Mouse (Mus musculus) myocyte (in vitro differentiated cells): Measurements from ENCODE around the gene Skp2. TPM values are rescaled to one million over a fixed set of nuclear protein-coding genes. Genes with fewer than 3 reads are reported as not detected.
A peak's percentile ranks its signal among the peaks of the same experiment; 100 is the strongest.
"Not testable (repeated sequence)": the region's sequence is repeated elsewhere in the genome, so short reads cannot be mapped to it uniquely, and the experiment has no call there.

Experiments
- H3K27me3 ChIP-seq: one replicate; pipeline ENCODE4 v1.6.1; 2011; ENCODE audit not compliant: control insufficient read depth, insufficient read depth, insufficient read length
- H3K36me3 ChIP-seq: one replicate; pipeline ENCODE4 v1.6.1; 2011; ENCODE audit not compliant: control insufficient read depth, insufficient read depth
- H3K4me2 ChIP-seq: one replicate; pipeline ENCODE4 v1.6.1; 2011; ENCODE audit warnings: low read depth, control low read depth
- H3K4me3 ChIP-seq: one replicate; pipeline ENCODE4 v1.5.1; 2011; ENCODE audit warnings: mild to moderate bottlenecking, control low read depth, moderate library complexity
- H3K79me2 ChIP-seq: one replicate; pipeline ENCODE4 v1.6.1; 2011; ENCODE audit not compliant: control insufficient read depth, insufficient read depth
- H3ac ChIP-seq: one replicate; pipeline ENCODE4 v1.6.1; 2011; ENCODE audit not compliant: control insufficient read depth, insufficient read length
- CEBPB ChIP-seq: IDR thresholded peaks from 2 replicates; pipeline ENCODE4 v1.6.1; 2011; ENCODE audit warnings: mild to moderate bottlenecking, moderate library complexity; ENCODE audit not compliant: poor library complexity, insufficient read depth, severe bottlenecking
- E2F4 ChIP-seq: IDR thresholded peaks from one replicate; pipeline ENCODE4 v1.6.1; 2011; ENCODE audit warnings: mild to moderate bottlenecking, control low read depth, moderate library complexity; ENCODE audit not compliant: insufficient read depth
- MAX ChIP-seq: IDR thresholded peaks from one replicate; pipeline ENCODE4 v1.6.1; 2011; ENCODE audit warnings: low read depth, mild to moderate bottlenecking, control low read depth
- MYOD1 ChIP-seq, 3 experiments: IDR thresholded peaks; one replicate each; pipeline ENCODE4 v1.6.1; 2011; ENCODE audit warnings: control low read depth in 2 of 3, low read depth in 2 of 3, mild to moderate bottlenecking in 2 of 3, moderate library complexity in 1 of 3; ENCODE audit not compliant: insufficient read length in 2 of 3, control insufficient read depth in 1 of 3
- MYOG ChIP-seq, 3 experiments: IDR thresholded peaks; one replicate each; pipeline ENCODE4 v1.6.1; 2011; ENCODE audit warnings: control low read depth in 2 of 3, low read depth in 2 of 3, mild to moderate bottlenecking in 2 of 3; ENCODE audit not compliant: insufficient read length in 2 of 3, control insufficient read depth in 1 of 3, insufficient read depth in 1 of 3
- POLR2A ChIP-seq: IDR thresholded peaks from one replicate; pipeline ENCODE4 v1.6.1; 2011; ENCODE audit warnings: low read depth, mild to moderate bottlenecking, control low read depth, moderate library complexity; ENCODE audit not compliant: insufficient read length
- POLR2AphosphoS2 ChIP-seq: IDR thresholded peaks from one replicate; pipeline ENCODE4 v1.6.1; 2011; ENCODE audit warnings: low read depth, control low read depth; ENCODE audit not compliant: insufficient read length
- REST ChIP-seq: IDR thresholded peaks from one replicate; pipeline ENCODE4 v1.6.1; 2011; ENCODE audit warnings: mild to moderate bottlenecking, control low read depth, moderate library complexity; ENCODE audit not compliant: insufficient read depth, insufficient read length
- SRF ChIP-seq: IDR thresholded peaks from one replicate; pipeline ENCODE4 v1.6.1; 2011; ENCODE audit warnings: low read depth; ENCODE audit not compliant: control insufficient read depth, insufficient read length
- TCF12 ChIP-seq: IDR thresholded peaks from one replicate; pipeline ENCODE4 v1.6.1; 2011; ENCODE audit warnings: mild to moderate bottlenecking, control low read depth; ENCODE audit not compliant: poor library complexity, insufficient read depth, severe bottlenecking
- TCF3 ChIP-seq: IDR thresholded peaks from one replicate; pipeline ENCODE4 v1.6.1; 2011; ENCODE audit warnings: low read depth, control low read depth; ENCODE audit not compliant: insufficient read length
- USF1 ChIP-seq: IDR thresholded peaks from one replicate; pipeline ENCODE4 v1.6.1; 2011; ENCODE audit warnings: low read depth, mild to moderate bottlenecking, control low read depth, moderate library complexity
- polyA plus RNA-seq: library from polyadenylated mRNA; unstranded; fragments of >200 nt; fragmentation: generic; extraction: Trizol; gene quantifications from one replicate; pipeline ENCODE4 v1.2.1, GENCODE M21; 2012; ENCODE audit warnings: missing spikeins

The Skp2 gene
- 5.0 TPM for polyA plus RNA-seq

DNA sequence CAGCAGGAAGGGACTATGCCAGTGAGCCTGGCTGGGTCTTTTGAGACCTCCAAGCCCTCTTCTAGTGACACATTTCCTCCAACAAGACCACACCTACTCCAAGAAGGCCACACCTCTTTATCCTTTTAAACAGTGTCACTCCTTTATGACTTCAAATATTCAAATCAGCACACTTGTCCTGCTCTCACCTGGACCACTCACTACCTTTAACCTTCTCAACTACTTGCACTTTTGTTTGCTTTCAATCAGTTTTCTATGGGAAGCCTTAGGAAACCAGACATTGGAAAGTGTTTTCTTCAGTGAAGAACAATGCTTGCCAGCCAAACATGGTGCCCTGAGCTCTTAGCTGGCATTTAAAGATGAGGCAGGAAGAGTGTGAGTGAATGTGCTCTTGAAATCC lies at the start of gene Skp2:
Skp2 (minus strand) TSS at position 101 of the 400 bp plus-strand sequence.
- H3K79me2 ChIP-seq, result no peaks in the 10 kb centered on the region
- no peak within 1 kb of the TSS for H3K4me2 ChIP-seq
- no peak within 1 kb of the TSS for H3K4me3 ChIP-seq
- peaks cover 35% of the 10 kb centered on the region for H3K36me3 ChIP-seq
- no peak for TF ChIP-seq POLR2AphosphoS2
- TF ChIP-seq POLR2A, result no peak
- TF ChIP-seq MYOG (IDR thresholded peaks at IDR 0.05; ENCODE audit: control insufficient read depth in 1 of 3, insufficient read depth in 1 of 3, insufficient read length in 2 of 3, low read depth in 2 of 3), result no peak
- no peak for TF ChIP-seq USF1
- TF ChIP-seq REST, result no peak
- TF ChIP-seq MAX, result no peak
- TF ChIP-seq E2F4, result no peak
- no peak for TF ChIP-seq TCF3
- no peak for TF ChIP-seq MYOD1 (IDR thresholded peaks at IDR 0.05; ENCODE audit: control insufficient read depth in 1 of 3, insufficient read length in 2 of 3, low read depth in 2 of 3)
- no peak for TF ChIP-seq TCF12
- TF ChIP-seq CEBPB, result no peak
- TF ChIP-seq SRF, result no peak
- no peaks in the 10 kb centered on the region for H3K27me3 ChIP-seq
- no peak within 1 kb of the TSS for H3ac ChIP-seq

DNA sequence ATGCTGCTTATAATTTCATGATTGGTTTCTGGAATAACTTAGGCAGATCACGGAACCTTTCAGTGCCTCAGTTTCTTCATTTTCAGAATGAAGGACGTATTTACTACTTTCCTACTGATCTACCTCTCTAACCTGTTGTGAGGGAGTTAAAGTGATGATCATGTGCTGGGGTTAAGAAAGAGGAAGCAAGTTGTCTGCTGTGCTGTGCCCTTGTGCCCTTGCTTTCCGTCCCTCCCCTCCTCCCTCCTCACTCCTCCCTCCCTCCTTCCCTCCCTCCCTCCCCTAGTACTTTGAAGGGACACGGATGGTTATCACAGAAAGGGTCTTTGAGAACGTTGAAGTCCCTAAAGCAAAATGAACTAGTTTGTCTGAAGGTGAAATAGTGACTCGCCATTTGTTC lies 43.2 kb upstream of the Skp2 start:
- Histone ChIP-seq H3K27me3 (no peaks in the 10 kb centered on the region), H3ac (no peak overlapping the region), H3K79me2 (no peaks in the 10 kb centered on the region), H3K4me3 (no peak overlapping the region), H3K36me3 (peaks cover 18% of the 10 kb centered on the region), H3K4me2 (no peak overlapping the region)
- TF ChIP-seq TCF3 (no peak), E2F4 (no peak), REST (no peak), POLR2A (no peak), USF1 (no peak), CEBPB (no peak), MYOG (IDR thresholded peaks at IDR 0.05; ENCODE audit: control insufficient read depth in 1 of 3, insufficient read depth in 1 of 3, insufficient read length in 2 of 3, low read depth in 2 of 3) (no peak), POLR2AphosphoS2 (no peak), SRF (no peak), TCF12 (no peak)

DNA sequence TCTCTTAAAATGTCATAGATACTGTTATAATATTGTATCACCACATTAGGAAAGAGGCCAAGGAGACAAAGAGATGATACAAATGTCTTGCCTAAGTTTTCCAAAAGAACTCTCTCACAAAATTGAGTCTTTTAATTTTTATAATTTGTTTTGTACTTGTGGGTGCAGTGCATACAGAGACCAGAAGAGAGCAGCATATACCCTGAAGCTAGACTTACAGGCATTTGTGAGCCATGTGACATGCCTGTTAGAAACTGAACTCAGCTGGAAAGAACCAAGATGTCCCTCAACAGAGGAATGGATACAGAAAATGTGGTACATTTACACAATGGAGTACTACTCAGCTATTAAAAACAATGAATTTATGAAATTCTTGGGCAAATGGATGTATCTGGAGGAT lies 37.5 kb upstream of the Skp2 start:
- not testable (repeated sequence) for H3K4me3 ChIP-seq, H3K79me2 ChIP-seq, H3K27me3 ChIP-seq, H3K4me2 ChIP-seq, H3ac ChIP-seq
- peaks cover 23% of the 10 kb centered on the region for H3K36me3 ChIP-seq
- peak; percentile 27 for TF ChIP-seq USF1

- Histone ChIP-seq H3K79me2 (no peaks in the 10 kb centered on the region), H3K4me2 (peak overlapping the region; percentile 34)
Measured at GRCm38 (mm10) chr15:9189796-9190195, 34.6 kb upstream of the Skp2 start.

GRCm38 (mm10) chr15:9183995-9184394 lies 28.8 kb upstream of the Skp2 start:
- H3ac ChIP-seq, result no peak overlapping the region
- no peak overlapping the region for H3K4me2 ChIP-seq
- TF ChIP-seq TCF12 (no peak), POLR2A (no peak), CEBPB (no peak), MYOG (IDR thresholded peaks at IDR 0.05; ENCODE audit: control insufficient read depth in 1 of 3, insufficient read depth in 1 of 3, insufficient read length in 2 of 3, low read depth in 2 of 3) (no peak), MYOD1 (IDR thresholded peaks at IDR 0.05; ENCODE audit: control insufficient read depth in 1 of 3, insufficient read length in 2 of 3, low read depth in 2 of 3) (no peak), TCF3 (no peak), USF1 (no peak), SRF (no peak), REST (no peak), E2F4 (no peak), MAX (no peak), POLR2AphosphoS2 (no peak)
- no peaks in the 10 kb centered on the region for H3K79me2 ChIP-seq
- no peak overlapping the region for H3K4me3 ChIP-seq
- H3K36me3 ChIP-seq, result peaks cover 36% of the 10 kb centered on the region
- H3K27me3 ChIP-seq, result no peaks in the 10 kb centered on the region

More at GRCm38 (mm10) chr15:9189796-9190195, 34.6 kb upstream of the Skp2 start:
- Histone ChIP-seq H3K27me3 (no peaks in the 10 kb centered on the region), H3K4me3 (no peak overlapping the region), H3K36me3 (peaks cover 36% of the 10 kb centered on the region), H3ac (no peak overlapping the region)
- TF ChIP-seq MAX (no peak), MYOG (IDR thresholded peaks at IDR 0.05; ENCODE audit: control insufficient read depth in 1 of 3, insufficient read depth in 1 of 3, insufficient read length in 2 of 3, low read depth in 2 of 3) (peak in 2 of 3 experiments; percentile 25 to 69), POLR2AphosphoS2 (no peak), CEBPB (no peak; the same call in 1 of the 2 replicates), E2F4 (no peak), SRF (no peak), REST (no peak), MYOD1 (IDR thresholded peaks at IDR 0.05; ENCODE audit: control insufficient read depth in 1 of 3, insufficient read length in 2 of 3, low read depth in 2 of 3) (peak in 2 of 3 experiments; percentile 71 to 72), POLR2A (no peak), TCF12 (peak; percentile 60), TCF3 (no peak), USF1 (no peak)
